Mouse (Mus musculus) stomach, embryonic 16.5 days (tissue): ENCODE data around the gene Igsf9. TPM values are rescaled to one million over a fixed set of nuclear protein-coding genes. Genes with fewer than 3 reads are reported as not detected.
A peak's percentile ranks its signal among the peaks of the same experiment; 100 is the strongest.

ENCODE experiments used
- ATAC-seq: fragments of 200-750 bp; cut with Nextera tagmentation; 2 replicates; pipeline ENCODE4 v1.8.0; 2017; ENCODE audit warnings: moderate number of reproducible peaks, moderate TSS enrichment; ENCODE audit not compliant: insufficient read depth, low FRiP score
- H3K27ac ChIP-seq: fragments of 300-500 bp; sonication (generic); 2 replicates; pipeline ENCODE4 v1.5.1; 2014; ENCODE audit warnings: low read length
- H3K27me3 ChIP-seq: fragments of 300-500 bp; sonication (generic); 2 replicates; pipeline ENCODE4 v1.6.1; 2014; ENCODE audit warnings: low read length, control low read depth, mixed read lengths; ENCODE audit not compliant: control insufficient read depth, insufficient read depth
- H3K36me3 ChIP-seq: fragments of 300-500 bp; sonication (generic); 2 replicates; pipeline ENCODE4 v1.6.1; 2014; ENCODE audit warnings: low read length; ENCODE audit not compliant: control insufficient read depth, insufficient read depth
- H3K4me1 ChIP-seq: fragments of 300-500 bp; sonication (generic); 2 replicates; pipeline ENCODE4 v1.6.1; 2014; ENCODE audit warnings: low read length, control low read depth, mixed read lengths; ENCODE audit not compliant: control insufficient read depth, insufficient read depth
- H3K4me2 ChIP-seq: fragments of 300-500 bp; sonication (generic); 2 replicates; pipeline ENCODE4 v1.6.1; 2014; ENCODE audit warnings: low read depth, low read length, mixed read lengths
- H3K4me3 ChIP-seq: fragments of 300-500 bp; sonication (generic); replicated peaks from 2 replicates; pipeline ENCODE4 v1.5.1; 2014; ENCODE audit warnings: mild to moderate bottlenecking, low read length
- H3K9ac ChIP-seq: fragments of 300-500 bp; sonication (generic); 2 replicates; pipeline ENCODE4 v1.6.1; 2014; ENCODE audit warnings: low read length
- H3K9me3 ChIP-seq: fragments of 300-500 bp; sonication (generic); replicated peaks from 2 replicates; pipeline ENCODE4 v1.6.1; 2016; ENCODE audit warnings: low read length, control low read depth; ENCODE audit not compliant: control insufficient read depth
- WGBS: fragments of 180-500 bp; shearing (Covaris S2); extraction: QIAGEN DNeasy Blood & Tissue Kit; methylation state at CpG from one replicate; pipeline ENCODE4 v1.1.7; 2014; 5-methylcytosine and 5-hydroxymethylcytosine counted together
- polyA plus RNA-seq: library from polyadenylated mRNA; unstranded; fragments of >200 nt; fragmentation: Nextera tagmentation; extraction: Ambion mirVana; gene quantifications from 2 replicates; pipeline ENCODE4 v1.2.1, GENCODE M21; 2015

The Igsf9 gene
- polyA plus RNA-seq, 1 experiment from 2014 or later, result 51.6 TPM

DNA sequence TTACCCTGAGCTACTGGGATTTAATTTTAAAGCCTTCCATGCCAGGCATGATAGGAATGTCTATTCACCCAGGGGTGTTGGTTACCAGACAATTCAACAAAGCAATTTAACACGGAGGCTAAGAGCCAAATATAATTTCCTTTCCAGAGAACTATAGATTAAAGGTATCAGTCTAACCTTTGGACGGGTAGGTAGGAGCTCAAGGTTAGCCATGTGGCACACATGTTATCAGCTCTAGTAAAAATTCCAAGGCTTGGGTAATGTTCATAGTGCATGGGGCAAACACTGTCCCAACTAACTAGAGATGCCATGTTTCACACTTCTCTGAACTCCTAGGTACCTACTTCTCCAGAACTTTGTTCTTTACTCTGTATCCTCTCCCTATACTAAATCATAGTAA, 20.0 kb upstream of the Igsf9 start:
- ATAC-seq, result no peak
- Histone ChIP-seq H3K27ac (peak overlapping the region; percentile 78), H3K4me1 (peaks cover 8% of the 10 kb centered on the region), H3K9ac (no peak overlapping the region), H3K4me3 (no peak overlapping the region), H3K27me3 (no peaks in the 10 kb centered on the region), H3K36me3 (no peaks in the 10 kb centered on the region), H3K4me2 (no peak overlapping the region), H3K9me3 (no peaks in the 10 kb centered on the region)
- WGBS, result 50% methylated on average over 2 of the region's 2 CpGs

GRCm38 (mm10) chr1:172462534-172462933, 19.1 kb upstream of the Igsf9 start:
- peaks cover 8% of the 10 kb centered on the region for H3K4me1 ChIP-seq
- 41% methylated on average over 3 of the region's 3 CpGs for WGBS
- no peaks in the 10 kb centered on the region for H3K36me3 ChIP-seq
- no peak overlapping the region for H3K9ac ChIP-seq
- H3K9me3 ChIP-seq, result no peaks in the 10 kb centered on the region
- peak; percentile 85; the same call in 1 of the 2 replicates for ATAC-seq
- H3K27me3 ChIP-seq, result no peaks in the 10 kb centered on the region
- H3K27ac ChIP-seq, result peak overlapping the region; percentile 78
- H3K4me3 ChIP-seq, result no peak overlapping the region
- H3K4me2 ChIP-seq, result no peak overlapping the region

- no peak overlapping the region for H3K9ac ChIP-seq
- no peak overlapping the region for H3K4me2 ChIP-seq
- 64% methylated on average over 16 of the region's 16 CpGs for WGBS
- no peaks in the 10 kb centered on the region for H3K36me3 ChIP-seq
- H3K4me3 ChIP-seq, result no peak overlapping the region
- H3K9me3 ChIP-seq, result no peaks in the 10 kb centered on the region
- ATAC-seq, result no peak
- no peaks in the 10 kb centered on the region for H3K27me3 ChIP-seq
- H3K4me1 ChIP-seq, result peaks cover 8% of the 10 kb centered on the region
- no peak overlapping the region for H3K27ac ChIP-seq
Observed at GRCm38 (mm10) chr1:172463387-172464333, 17.9 kb upstream of the Igsf9 start.

DNA sequence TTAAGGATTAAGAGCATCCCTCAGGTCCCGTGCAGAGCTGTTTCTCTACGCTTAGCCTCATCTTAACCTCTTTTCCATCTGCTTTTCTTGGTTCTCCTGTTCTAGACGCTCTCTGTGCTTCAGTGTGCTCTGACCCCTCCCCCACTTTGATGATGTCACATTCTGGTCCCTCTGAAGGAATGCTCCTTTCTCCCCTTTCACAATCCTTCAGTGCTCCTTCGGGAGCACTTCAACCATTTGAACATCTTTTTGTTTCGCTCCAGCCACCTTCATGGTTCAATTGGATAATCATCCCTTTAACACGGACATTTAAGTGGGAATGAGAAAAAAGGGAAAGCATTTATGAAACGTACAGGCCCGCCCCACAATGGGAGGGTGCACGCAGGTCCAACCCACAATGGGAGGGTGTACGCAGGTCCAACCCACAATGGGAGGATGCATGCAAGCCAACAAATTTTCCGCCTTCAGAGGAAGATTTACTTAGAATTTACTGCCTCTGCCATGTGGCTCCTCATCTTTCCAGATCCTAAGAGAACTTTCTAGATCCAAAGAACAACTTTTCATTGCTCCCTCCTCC, 13.2 kb upstream of the Igsf9 start:
- ATAC-seq, result no peak
- no peaks in the 10 kb centered on the region for H3K27me3 ChIP-seq
- 85% methylated on average over 11 of the region's 11 CpGs for WGBS

DNA sequence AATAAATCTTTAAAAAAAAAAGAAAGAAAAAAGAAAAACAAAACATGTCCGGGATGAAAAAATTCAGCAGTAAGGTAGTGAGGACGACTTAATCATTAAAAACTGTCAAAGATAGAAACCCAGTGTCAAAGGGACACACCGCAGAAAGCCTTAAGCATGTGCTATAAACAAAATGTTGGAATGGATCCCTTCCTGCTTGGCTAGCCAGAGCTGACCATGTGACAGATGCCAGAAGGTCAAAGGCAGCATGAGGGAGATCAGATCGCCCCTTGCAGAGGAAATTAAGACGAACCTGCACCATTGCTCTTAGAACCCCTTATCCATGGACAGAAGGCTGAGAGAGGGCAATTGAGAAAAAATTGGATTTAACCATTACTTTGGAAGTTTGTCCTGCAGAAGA, 12.2 kb upstream of the Igsf9 start:
- no peaks in the 10 kb centered on the region for H3K27me3 ChIP-seq
- ATAC-seq, result no peak
- H3K9ac ChIP-seq, result no peak overlapping the region
- H3K9me3 ChIP-seq, result no peaks in the 10 kb centered on the region
- no peak overlapping the region for H3K27ac ChIP-seq
- no peaks in the 10 kb centered on the region for H3K36me3 ChIP-seq
- 45% methylated on average over 5 of the region's 5 CpGs for WGBS
- no peak overlapping the region for H3K4me3 ChIP-seq
- H3K4me1 ChIP-seq, result 0 out of 2 replicates have a peak, but pooled peaks cover 5% of the 10 kb centered on the region
- no peak overlapping the region for H3K4me2 ChIP-seq

More for the DNA sequence above, 13.2 kb upstream of the Igsf9 start:
- Histone ChIP-seq H3K4me2 (no peak overlapping the region), H3K4me1 (peaks cover 8% of the 10 kb centered on the region; the same call in 1 of the 2 replicates), H3K27ac (no peak overlapping the region), H3K36me3 (no peaks in the 10 kb centered on the region), H3K9ac (no peak overlapping the region), H3K9me3 (no peaks in the 10 kb centered on the region), H3K4me3 (no peak overlapping the region)

GRCm38 (mm10) chr1:172469810-172470448, 11.7 kb upstream of the Igsf9 start:
- Histone ChIP-seq H3K27ac (no peak overlapping the region), H3K27me3 (no peaks in the 10 kb centered on the region), H3K4me3 (no peak overlapping the region), H3K4me2 (no peak overlapping the region), H3K9ac (no peak overlapping the region), H3K4me1 (peaks cover 7% of the 10 kb centered on the region; the same call in 1 of the 2 replicates), H3K36me3 (no peaks in the 10 kb centered on the region), H3K9me3 (no peaks in the 10 kb centered on the region)
- WGBS, result 51% methylated on average over 8 of the region's 8 CpGs
- ATAC-seq, result no peak

DNA sequence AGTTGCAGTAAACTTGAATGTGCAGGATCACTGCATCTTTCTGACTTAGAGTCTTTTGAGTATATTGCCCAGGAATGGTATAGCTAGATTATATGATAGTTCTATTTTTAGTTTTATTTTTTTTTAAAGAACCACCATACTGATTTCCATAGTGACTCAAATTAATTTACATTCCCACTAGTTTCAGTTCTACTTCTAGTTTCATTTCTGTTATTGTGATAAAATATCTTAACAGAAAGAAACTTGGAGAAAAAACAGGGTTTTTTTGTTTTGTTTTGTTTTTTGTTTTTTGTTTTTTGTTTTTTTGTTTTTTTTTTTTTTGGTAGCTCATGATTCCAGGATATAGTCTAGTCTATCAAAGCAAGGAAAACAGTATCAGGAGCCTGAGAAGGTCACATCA, 8.7 kb upstream of the Igsf9 start:
- Histone ChIP-seq H3K4me1 (peaks cover 9% of the 10 kb centered on the region; the same call in 1 of the 2 replicates), H3K9ac (no peak overlapping the region), H3K4me2 (no peak overlapping the region), H3K27ac (no peak overlapping the region), H3K4me3 (no peak overlapping the region), H3K36me3 (no peaks in the 10 kb centered on the region), H3K9me3 (no peaks in the 10 kb centered on the region), H3K27me3 (no peaks in the 10 kb centered on the region)
- no peak for ATAC-seq

DNA sequence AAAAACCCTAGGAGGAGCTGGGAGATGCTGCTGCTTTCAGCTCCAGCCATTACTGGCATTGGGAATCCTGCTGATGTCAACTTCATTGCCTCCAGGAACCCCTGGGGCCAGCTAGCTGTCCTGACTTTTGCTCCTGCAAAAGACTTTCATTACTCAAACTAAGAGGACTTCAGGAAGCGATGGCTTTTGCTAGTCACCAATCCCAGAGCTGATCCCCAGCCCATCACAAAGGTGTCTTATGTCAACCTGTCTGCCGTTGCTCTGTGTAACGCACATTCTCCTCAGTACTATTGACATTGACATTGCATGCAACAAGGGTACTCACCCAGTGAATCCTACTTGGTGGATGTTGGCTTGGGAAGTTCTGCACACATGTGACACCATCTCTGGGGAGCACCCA, 7.4 kb upstream of the Igsf9 start:
- Histone ChIP-seq H3K4me2 (no peak overlapping the region), H3K9ac (no peak overlapping the region), H3K27ac (no peak overlapping the region), H3K9me3 (no peaks in the 10 kb centered on the region), H3K27me3 (no peaks in the 10 kb centered on the region), H3K4me1 (peaks cover 9% of the 10 kb centered on the region; the same call in 1 of the 2 replicates), H3K4me3 (no peak overlapping the region), H3K36me3 (no peaks in the 10 kb centered on the region)
- no peak for ATAC-seq
- WGBS, result 73% methylated on average over 3 of the region's 3 CpGs
